Mouse (Mus musculus) midbrain, embryonic 13.5 days (tissue): ENCODE data around the gene Plrg1. TPM values are rescaled to one million over a fixed set of nuclear protein-coding genes. Genes with fewer than 3 reads are reported as not detected.

Source experiments
- ATAC-seq: fragments of 200-750 bp; cut with Nextera tagmentation; 2 replicates; pipeline ENCODE4 v1.8.0; 2017; ENCODE audit warnings: mild to moderate bottlenecking, moderate TSS enrichment, moderate library complexity
- H3K27ac ChIP-seq: fragments of 300-500 bp; sonication (generic); 2 replicates; pipeline ENCODE4 v1.5.1; 2015; ENCODE audit warnings: inconsistent platforms, mild to moderate bottlenecking, moderate library complexity
- H3K27me3 ChIP-seq: fragments of 300-500 bp; sonication (generic); 2 replicates; pipeline ENCODE4 v1.6.1; 2015; ENCODE audit warnings: mild to moderate bottlenecking, inconsistent platforms
- H3K36me3 ChIP-seq: fragments of 300-500 bp; sonication (generic); 2 replicates; pipeline ENCODE4 v1.6.1; 2015; ENCODE audit warnings: mild to moderate bottlenecking, inconsistent platforms
- H3K4me1 ChIP-seq: fragments of 300-500 bp; sonication (generic); replicated peaks from 2 replicates; pipeline ENCODE4 v1.6.1; 2015; ENCODE audit warnings: inconsistent platforms
- H3K4me2 ChIP-seq: fragments of 300-500 bp; sonication (generic); replicated peaks from 2 replicates; pipeline ENCODE4 v1.6.1; 2015; ENCODE audit warnings: moderate library complexity, mild to moderate bottlenecking, inconsistent platforms
- H3K4me3 ChIP-seq: fragments of 300-500 bp; sonication (generic); replicated peaks from 2 replicates; pipeline ENCODE4 v1.5.1; 2015; ENCODE audit warnings: mild to moderate bottlenecking, inconsistent platforms
- H3K9ac ChIP-seq: fragments of 300-500 bp; sonication (generic); replicated peaks from 2 replicates; pipeline ENCODE4 v1.6.1; 2015; ENCODE audit warnings: mild to moderate bottlenecking, inconsistent platforms
- H3K9me3 ChIP-seq: fragments of 300-500 bp; sonication (generic); 2 replicates; pipeline ENCODE4 v1.6.1; 2016; ENCODE audit warnings: mild to moderate bottlenecking, inconsistent platforms
- WGBS: fragments of 180-500 bp; shearing (Covaris S2); methylation state at CpG from one replicate; pipeline ENCODE4 v1.1.7; 2015; 5-methylcytosine and 5-hydroxymethylcytosine counted together
- polyA plus RNA-seq: library from polyadenylated mRNA; unstranded; fragments of >200 nt; fragmentation: Nextera tagmentation; extraction: Ambion mirVana; gene quantifications from 2 replicates; pipeline ENCODE4 v1.2.1, GENCODE M21; 2015

Gene Plrg1
- polyA plus RNA-seq: 115 and 119 TPM in 2 replicates

- WGBS: under 1% methylated on average over 61 of the region's 61 CpGs
- peaks cover 11% of the 10 kb centered on the region for H3K4me1 ChIP-seq
- H3K9ac ChIP-seq: peak within 1 kb of the TSS; percentile 85
- H3K27me3 ChIP-seq: no peaks in the 10 kb centered on the region
- peak within 1 kb of the TSS; percentile 80 for H3K27ac ChIP-seq
- H3K4me3 ChIP-seq: peak within 1 kb of the TSS; percentile 91
- H3K36me3 ChIP-seq: peaks cover 33% of the 10 kb centered on the region
- H3K4me2 ChIP-seq: peak within 1 kb of the TSS; percentile 91
- no peaks in the 10 kb centered on the region for H3K9me3 ChIP-seq
- peak; percentile 99 for ATAC-seq
These were observed at the start of gene Plrg1 for GRCm38 (mm10) chr3:83055281-83056038. Gene Plrg1, plus strand, starts transcription at chr3:83055522.

DNA sequence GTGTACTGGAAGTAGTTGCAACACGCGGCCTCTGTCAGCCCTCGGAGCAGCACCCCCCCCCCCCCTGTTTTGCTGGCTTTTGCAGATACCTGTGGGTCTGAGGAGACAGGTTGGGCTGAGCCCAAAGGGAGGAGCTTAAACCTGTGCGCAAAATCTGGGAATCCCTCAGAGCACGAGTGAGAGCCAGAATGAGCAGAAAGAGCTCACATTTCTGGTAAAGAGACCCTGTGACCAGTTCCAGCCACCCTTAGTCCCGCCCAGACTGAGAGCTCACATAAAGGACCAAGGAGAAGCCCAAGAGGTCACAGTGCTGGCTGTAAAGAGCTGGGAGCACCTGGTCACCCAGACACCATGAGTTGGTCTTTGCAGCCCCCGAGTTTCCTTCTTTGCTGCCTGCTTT lies 47.8 kb upstream of the Plrg1 start, which contains the start of gene Fgg:
TSS of gene Fgg (plus strand) at position 168 of the 400 bp plus-strand sequence.
- H3K27ac ChIP-seq: no peak within 1 kb of the TSS
- no peak within 1 kb of the TSS for H3K4me2 ChIP-seq
- H3K9ac ChIP-seq: no peak within 1 kb of the TSS
- 61% methylated on average over 7 of the region's 7 CpGs for WGBS
- no peaks in the 10 kb centered on the region for H3K4me1 ChIP-seq
- no peaks in the 10 kb centered on the region for H3K27me3 ChIP-seq
- no peaks in the 10 kb centered on the region for H3K9me3 ChIP-seq
- H3K36me3 ChIP-seq: no peaks in the 10 kb centered on the region
- no peak within 1 kb of the TSS for H3K4me3 ChIP-seq
- no peak for ATAC-seq

DNA sequence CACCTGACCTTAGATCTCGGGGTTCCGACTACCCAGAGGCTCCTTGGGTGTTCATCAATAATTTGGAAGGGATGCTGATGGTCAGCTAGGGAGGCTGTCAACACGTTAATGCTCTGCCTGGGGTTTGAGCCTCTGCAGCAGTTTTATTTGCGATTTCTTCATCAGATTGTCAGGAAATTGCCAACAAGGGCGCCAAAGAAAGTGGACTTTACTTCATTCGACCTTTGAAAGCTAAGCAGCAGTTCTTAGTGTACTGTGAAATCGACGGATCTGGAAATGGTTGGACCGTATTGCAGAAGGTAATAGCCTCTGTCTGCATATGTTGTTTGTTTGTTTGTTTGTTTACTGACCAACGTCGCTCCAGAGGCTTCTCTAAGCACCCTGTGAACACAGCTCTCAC lies 45.0 kb upstream of the Plrg1 start:
- WGBS: 82% methylated on average over 11 of the region's 11 CpGs
- Histone ChIP-seq H3K27ac (no peak overlapping the region), H3K4me2 (no peak overlapping the region), H3K9me3 (no peaks in the 10 kb centered on the region), H3K4me1 (no peaks in the 10 kb centered on the region), H3K4me3 (no peak overlapping the region), H3K27me3 (no peaks in the 10 kb centered on the region), H3K9ac (no peak overlapping the region), H3K36me3 (no peaks in the 10 kb centered on the region)
- ATAC-seq: no peak

DNA sequence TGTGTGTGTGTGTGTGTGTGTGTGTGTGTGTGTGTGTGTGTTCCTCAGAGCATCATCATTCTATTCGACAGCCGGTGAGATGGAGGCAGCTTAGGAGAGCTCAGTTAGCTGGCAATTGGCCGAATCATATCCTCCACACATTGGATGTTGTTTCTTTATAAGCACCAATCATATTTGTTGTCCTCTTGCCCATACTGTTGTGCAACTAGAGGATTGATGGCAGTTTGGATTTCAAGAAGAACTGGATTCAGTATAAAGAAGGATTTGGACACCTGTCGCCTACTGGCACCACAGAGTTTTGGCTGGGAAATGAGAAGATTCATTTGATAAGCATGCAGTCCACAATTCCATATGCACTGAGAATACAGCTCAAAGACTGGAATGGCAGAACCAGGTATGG lies 44.2 kb upstream of the Plrg1 start:
- no peaks in the 10 kb centered on the region for H3K27me3 ChIP-seq
- no peak overlapping the region for H3K4me2 ChIP-seq
- H3K4me1 ChIP-seq: no peaks in the 10 kb centered on the region
- H3K4me3 ChIP-seq: no peak overlapping the region
- H3K9ac ChIP-seq: no peak overlapping the region
- H3K27ac ChIP-seq: no peak overlapping the region
- no peaks in the 10 kb centered on the region for H3K9me3 ChIP-seq
- no peak for ATAC-seq
- H3K36me3 ChIP-seq: no peaks in the 10 kb centered on the region
- WGBS: 95% methylated on average over 4 of the region's 4 CpGs

- Histone ChIP-seq H3K4me1 (no peaks in the 10 kb centered on the region), H3K4me3 (no peak overlapping the region), H3K36me3 (no peaks in the 10 kb centered on the region), H3K4me2 (no peak overlapping the region), H3K27ac (no peak overlapping the region), H3K9ac (no peak overlapping the region), H3K27me3 (no peaks in the 10 kb centered on the region), H3K9me3 (no peaks in the 10 kb centered on the region)
- ATAC-seq: no peak
- WGBS: 72% methylated on average over 4 of the region's 4 CpGs
These were observed 43.8 kb upstream of the Plrg1 start for GRCm38 (mm10) chr3:83011565-83011964.

- no peaks in the 10 kb centered on the region for H3K36me3 ChIP-seq
- no peaks in the 10 kb centered on the region for H3K27me3 ChIP-seq
- no peaks in the 10 kb centered on the region for H3K4me1 ChIP-seq
- 94% methylated on average over 19 of the region's 19 CpGs for WGBS
- no peak overlapping the region for H3K4me2 ChIP-seq
- no peaks in the 10 kb centered on the region for H3K9me3 ChIP-seq
- no peak overlapping the region for H3K4me3 ChIP-seq
- no peak overlapping the region for H3K27ac ChIP-seq
- H3K9ac ChIP-seq: no peak overlapping the region
- ATAC-seq: no peak
These were observed 42.7 kb upstream of the Plrg1 start for GRCm38 (mm10) chr3:83012636-83013035.

DNA sequence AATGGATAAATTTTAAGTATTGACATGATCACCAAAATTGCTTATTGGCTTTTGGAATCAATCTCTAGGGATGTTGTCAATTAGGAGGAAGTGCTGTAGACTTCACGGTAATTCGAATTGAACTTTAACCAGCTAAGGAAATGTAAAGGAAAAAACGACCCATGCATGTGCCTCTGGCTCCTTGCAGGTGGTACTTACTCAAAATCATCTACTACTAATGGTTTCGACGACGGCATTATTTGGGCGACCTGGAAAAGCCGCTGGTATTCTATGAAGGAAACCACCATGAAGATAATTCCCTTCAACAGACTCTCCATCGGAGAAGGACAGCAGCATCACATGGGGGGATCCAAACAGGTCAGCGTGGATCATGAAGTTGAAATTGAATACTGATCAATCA lies 41.4 kb upstream of the Plrg1 start:
- Histone ChIP-seq H3K27me3 (no peaks in the 10 kb centered on the region), H3K36me3 (no peaks in the 10 kb centered on the region), H3K9me3 (no peaks in the 10 kb centered on the region), H3K4me2 (no peak overlapping the region), H3K4me3 (no peak overlapping the region), H3K4me1 (no peaks in the 10 kb centered on the region), H3K9ac (no peak overlapping the region), H3K27ac (no peak overlapping the region)
- 92% methylated on average over 10 of the region's 10 CpGs for WGBS
- no peak for ATAC-seq

GRCm38 (mm10) chr3:83016236-83016635 lies 39.1 kb upstream of the Plrg1 start:
- H3K4me2 ChIP-seq: no peak overlapping the region
- WGBS: 67% methylated on average over 1 of the region's 1 CpGs
- no peak overlapping the region for H3K9ac ChIP-seq
- H3K4me1 ChIP-seq: no peaks in the 10 kb centered on the region
- no peaks in the 10 kb centered on the region for H3K27me3 ChIP-seq
- H3K27ac ChIP-seq: no peak overlapping the region
- H3K4me3 ChIP-seq: no peak overlapping the region
- no peaks in the 10 kb centered on the region for H3K9me3 ChIP-seq
- no peaks in the 10 kb centered on the region for H3K36me3 ChIP-seq
- no peak for ATAC-seq

- Histone ChIP-seq H3K27me3 (no peaks in the 10 kb centered on the region), H3K4me2 (no peak overlapping the region), H3K27ac (no peak overlapping the region), H3K9ac (no peak overlapping the region), H3K4me3 (no peak overlapping the region), H3K4me1 (no peaks in the 10 kb centered on the region), H3K36me3 (no peaks in the 10 kb centered on the region), H3K9me3 (no peaks in the 10 kb centered on the region)
- ATAC-seq: no peak
- 85% methylated on average over 2 of the region's 2 CpGs for WGBS
These were observed 34.9 kb upstream of the Plrg1 start for GRCm38 (mm10) chr3:83020387-83020786.

DNA sequence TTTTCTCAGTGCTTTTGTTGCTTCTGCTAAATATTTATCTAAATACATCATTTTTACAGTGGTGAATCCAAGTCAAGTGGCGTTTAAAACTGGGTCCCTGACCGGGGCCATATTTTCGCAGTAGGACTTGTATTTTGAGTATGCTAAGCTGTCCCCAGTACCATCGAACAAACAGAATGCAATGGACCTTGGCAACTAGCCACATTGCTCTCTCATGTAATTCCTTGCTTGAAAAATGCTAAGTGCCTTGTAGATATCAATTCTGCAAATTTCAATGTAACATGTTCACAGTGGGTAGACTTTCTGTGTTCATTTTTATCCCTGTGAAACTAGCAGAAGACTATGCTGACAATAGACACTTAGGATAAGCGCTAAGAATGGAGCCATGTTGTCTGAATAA lies 34.1 kb upstream of the Plrg1 start:
- no peak overlapping the region for H3K4me3 ChIP-seq
- ATAC-seq: no peak
- H3K27me3 ChIP-seq: no peaks in the 10 kb centered on the region
- H3K36me3 ChIP-seq: no peaks in the 10 kb centered on the region
- H3K4me2 ChIP-seq: no peak overlapping the region
- H3K9me3 ChIP-seq: no peaks in the 10 kb centered on the region
- no peak overlapping the region for H3K27ac ChIP-seq
- H3K4me1 ChIP-seq: no peaks in the 10 kb centered on the region
- H3K9ac ChIP-seq: no peak overlapping the region
- WGBS: 94% methylated on average over 5 of the region's 5 CpGs

DNA sequence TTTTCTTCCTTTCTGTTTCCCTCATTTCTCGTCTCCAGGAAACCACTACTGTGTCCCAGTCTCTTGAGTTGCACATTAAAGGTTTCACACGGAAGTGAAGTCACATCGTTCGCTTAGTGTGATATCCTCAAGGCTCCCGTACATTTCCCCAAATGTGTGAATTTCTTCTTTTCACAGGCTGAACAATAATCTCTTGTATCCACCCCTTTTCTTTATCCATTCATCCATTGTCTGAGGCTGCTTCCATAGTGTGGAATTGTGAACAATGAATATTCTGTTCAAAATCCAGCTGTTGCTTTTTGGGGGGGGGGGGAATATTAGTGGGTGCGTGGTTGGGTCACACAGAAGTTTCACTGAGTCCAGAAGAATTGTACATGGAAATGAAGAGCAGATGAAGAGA lies 30.3 kb upstream of the Plrg1 start:
- Histone ChIP-seq H3K4me3 (no peak overlapping the region), H3K9ac (no peak overlapping the region), H3K27ac (no peak overlapping the region), H3K4me1 (no peaks in the 10 kb centered on the region), H3K4me2 (no peak overlapping the region), H3K36me3 (no peaks in the 10 kb centered on the region), H3K9me3 (no peaks in the 10 kb centered on the region), H3K27me3 (no peaks in the 10 kb centered on the region)
- 68% methylated on average over 6 of the region's 6 CpGs for WGBS
- no peak for ATAC-seq

DNA sequence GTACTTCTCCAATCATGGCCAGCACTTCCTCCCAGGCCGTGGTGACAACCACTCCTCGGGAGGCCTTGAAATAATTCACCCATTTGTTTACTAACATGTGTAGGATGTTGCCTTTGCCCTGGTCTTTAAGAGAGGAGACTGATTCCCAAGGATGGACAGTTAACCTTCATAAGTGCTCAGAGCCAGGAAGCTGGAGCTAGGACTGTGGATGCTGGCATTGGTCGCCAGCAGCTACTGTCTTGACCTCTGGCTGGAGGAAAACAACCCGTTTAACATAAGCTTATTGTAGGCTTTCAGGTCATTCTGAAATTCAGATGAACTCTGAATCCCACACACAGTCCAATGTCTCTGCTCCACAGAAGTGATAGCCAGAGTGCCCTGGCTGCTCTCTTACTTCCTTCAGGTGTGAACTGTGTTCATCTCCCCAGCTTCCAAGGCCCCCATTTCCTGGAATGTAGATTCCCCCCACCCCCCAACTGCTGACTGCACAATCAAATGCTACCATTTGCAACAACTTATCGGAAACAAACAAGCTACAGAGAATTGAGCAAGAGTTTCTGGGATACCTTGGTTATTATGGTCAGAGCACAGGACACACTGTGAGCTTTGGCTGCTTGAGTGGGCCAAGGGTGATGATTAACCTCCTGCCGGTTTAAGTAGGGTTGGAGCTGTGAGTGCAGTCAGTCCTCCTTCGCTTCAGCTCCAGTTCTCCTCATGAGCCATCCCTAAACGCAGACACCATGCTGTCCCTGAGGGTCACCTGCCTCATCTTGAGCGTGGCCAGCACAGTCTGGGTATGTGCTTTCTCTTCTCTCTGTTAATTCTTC lies 29.6 kb upstream of the Plrg1 start, which contains the start of gene Fga:
TSS of gene Fga (plus strand) at position 602 of the 827 bp plus-strand sequence.
- 78% methylated on average over 9 of the region's 9 CpGs for WGBS
- Histone ChIP-seq H3K27me3 (no peaks in the 10 kb centered on the region), H3K27ac (no peak within 1 kb of the TSS), H3K9me3 (no peaks in the 10 kb centered on the region), H3K9ac (no peak within 1 kb of the TSS), H3K4me1 (no peaks in the 10 kb centered on the region), H3K4me2 (no peak within 1 kb of the TSS), H3K4me3 (no peak within 1 kb of the TSS), H3K36me3 (no peaks in the 10 kb centered on the region)
- ATAC-seq: no peak
